Mouse (Mus musculus): Measurements from ENCODE around the gene Spcs2.

DNA sequence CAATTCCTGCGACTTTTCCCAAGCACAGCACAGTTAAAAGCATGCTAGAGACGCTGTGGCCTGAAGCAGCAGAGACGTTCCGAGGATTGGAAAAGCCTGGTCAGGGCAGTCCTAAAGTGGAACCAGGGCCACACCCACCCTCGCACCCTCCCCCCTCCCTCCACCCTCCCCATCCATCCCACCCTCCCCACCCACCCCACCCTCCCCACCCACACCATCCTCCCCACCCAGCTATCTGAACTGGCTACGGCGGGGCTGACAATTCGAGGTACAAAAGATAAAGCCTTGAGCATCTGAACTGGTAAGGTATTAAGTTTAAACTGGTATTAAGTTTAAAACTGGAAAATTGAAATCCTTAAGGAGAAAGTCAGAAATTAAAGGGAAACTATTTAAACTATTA, 59.7 kb downstream of the Spcs2 start:
- TF ChIP-seq CTCF (IDR thresholded peaks at IDR 0.05; ENCODE audit: low read depth), result no peak
- TF ChIP-seq EP300 (IDR thresholded peaks at IDR 0.05; ENCODE audit: low read depth), result no peak

All from heart, postnatal 0 days (tissue).